Mouse (Mus musculus) brown adipose tissue, adult 24 weeks (tissue): ENCODE data around the gene Ap3m1. TPM values are rescaled to one million over a fixed set of nuclear protein-coding genes. Genes with fewer than 3 reads are reported as not detected.

Experiments used
- H3K27ac ChIP-seq: fragments of 200-500 bp; replicated peaks from 2 replicates; pipeline ENCODE4 v1.5.1; 2012; ENCODE audit warnings: low read depth, mild to moderate bottlenecking, low read length
- H3K4me1 ChIP-seq: fragments of 200-500 bp; 2 replicates; pipeline ENCODE4 v1.6.1; 2012; ENCODE audit warnings: low read length, mixed read lengths; ENCODE audit not compliant: control insufficient read depth, insufficient read depth, insufficient read length
- H3K4me3 ChIP-seq: fragments of 200-500 bp; 2 replicates; pipeline ENCODE4 v1.5.1; 2012; ENCODE audit warnings: low read depth, mild to moderate bottlenecking, low read length, moderate library complexity; ENCODE audit not compliant: insufficient read depth
- polyA plus RNA-seq: library from polyadenylated mRNA; stranded (reverse); fragments of >200 nt; gene quantifications from 2 replicates; pipeline ENCODE4 v1.2.4, GENCODE M21; 2012; ENCODE audit not compliant: missing spikeins, insufficient read depth, insufficient read length

Gene Ap3m1
- polyA plus RNA-seq, 1 experiment, result 35.0 TPM

DNA sequence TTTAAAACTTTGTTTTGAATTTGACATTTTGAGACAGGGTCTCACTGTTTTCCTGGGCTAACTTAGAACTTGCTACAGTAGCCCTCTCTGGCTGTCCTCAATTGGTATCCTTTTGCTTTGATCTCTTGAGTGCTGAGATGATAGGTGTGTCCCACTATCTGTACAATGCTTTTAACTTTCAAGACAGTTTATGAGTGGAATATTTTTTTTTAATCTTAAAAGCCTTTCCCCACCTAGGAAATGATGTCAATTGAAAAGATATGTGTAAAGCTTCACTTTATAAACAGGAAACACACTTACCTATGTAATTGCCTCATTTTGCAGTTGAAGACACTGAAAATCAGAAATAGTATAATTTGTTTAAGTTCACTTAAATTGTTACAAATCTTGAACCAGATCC, 26.2 kb upstream of the Ap3m1 start:
- H3K4me1 ChIP-seq, result no peaks in the 10 kb centered on the region

GRCm38 (mm10) chr14:21077939-21078338, 25.6 kb upstream of the Ap3m1 start:
- no peak overlapping the region for H3K4me3 ChIP-seq
- H3K27ac ChIP-seq, result no peak overlapping the region
- H3K4me1 ChIP-seq, result no peaks in the 10 kb centered on the region

More for the DNA sequence above, 26.2 kb upstream of the Ap3m1 start:
- no peak overlapping the region for H3K4me3 ChIP-seq
- no peak overlapping the region for H3K27ac ChIP-seq

DNA sequence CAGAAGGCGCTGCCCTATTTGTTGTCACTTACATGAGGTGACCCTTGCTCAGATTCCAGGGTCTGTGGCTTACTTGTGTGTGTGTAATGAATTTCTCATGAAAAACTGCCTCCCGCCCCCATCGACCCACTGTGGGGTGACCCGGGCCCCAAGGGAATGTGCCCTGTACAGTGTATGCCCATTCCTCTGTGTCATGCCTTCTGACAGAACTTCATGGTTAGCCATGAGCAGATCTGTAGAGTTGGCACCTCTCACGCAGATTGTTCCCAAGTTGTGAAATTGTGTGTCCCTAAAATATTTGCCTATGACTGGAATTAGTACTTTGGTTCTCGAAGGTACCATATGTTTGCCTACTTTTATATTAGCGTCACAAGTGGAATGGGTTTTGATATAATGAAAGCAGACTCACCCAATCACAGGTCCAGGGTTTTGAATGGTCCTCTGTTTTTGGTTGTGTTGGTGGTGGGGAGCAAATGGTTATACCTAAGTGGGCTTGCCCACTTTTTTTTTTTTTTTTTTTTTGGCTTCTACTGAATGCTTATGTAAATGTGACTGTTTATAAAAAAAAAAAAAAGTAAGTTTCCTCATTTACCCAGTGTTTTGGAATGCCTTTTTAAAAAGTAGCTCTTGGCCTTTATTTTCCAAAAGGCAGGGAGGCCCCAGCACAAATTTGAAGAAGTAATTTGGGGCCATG, 24.3 kb upstream of the Ap3m1 start:
- peak overlapping the region; percentile 83 for H3K4me3 ChIP-seq
- no peaks in the 10 kb centered on the region for H3K4me1 ChIP-seq
- H3K27ac ChIP-seq, result 0 out of 2 replicates have a peak overlapping the region, but pooled peaks have one; percentile 23

DNA sequence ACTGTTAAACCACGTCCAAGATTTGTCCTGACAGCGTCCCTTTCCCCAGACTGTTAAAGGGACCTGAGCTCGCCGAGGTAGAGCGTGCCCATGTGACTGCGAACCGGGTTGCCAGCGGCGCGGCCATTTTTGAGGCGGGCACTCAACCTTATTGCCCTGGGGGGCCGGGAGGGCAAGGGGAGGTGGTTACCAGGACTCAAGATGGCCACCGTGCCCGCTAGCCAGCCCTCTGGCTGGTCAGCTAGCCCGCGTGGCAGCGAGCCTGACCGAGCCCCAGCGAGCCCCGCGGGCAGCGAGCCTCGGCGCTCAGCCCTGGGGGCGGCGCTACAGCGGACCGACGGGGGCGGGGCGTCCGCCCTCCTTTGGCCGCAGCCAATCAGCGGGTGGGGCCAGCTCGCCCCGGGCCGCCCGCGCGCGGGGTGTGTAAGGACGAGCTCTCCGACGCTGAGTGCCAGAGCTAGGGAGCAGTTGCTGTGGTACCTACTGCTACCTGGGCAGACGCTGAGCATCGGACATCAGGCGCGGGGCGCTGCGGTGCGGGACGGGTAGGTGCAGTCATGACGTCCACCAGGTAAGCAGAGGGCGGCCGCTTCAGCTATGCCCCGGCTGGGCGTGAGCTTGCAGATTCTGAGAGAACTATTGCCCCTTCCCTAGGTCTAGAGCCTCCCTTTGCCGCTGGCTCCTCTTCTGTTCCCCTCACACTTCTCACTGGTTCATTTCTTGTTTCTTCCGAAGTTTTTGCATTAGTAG, 23.6 kb upstream of the Ap3m1 start:
- Histone ChIP-seq H3K4me1 (no peaks in the 10 kb centered on the region), H3K4me3 (peak overlapping the region; percentile 83), H3K27ac (peak overlapping the region; percentile 53; the same call in 1 of the 2 replicates)

DNA sequence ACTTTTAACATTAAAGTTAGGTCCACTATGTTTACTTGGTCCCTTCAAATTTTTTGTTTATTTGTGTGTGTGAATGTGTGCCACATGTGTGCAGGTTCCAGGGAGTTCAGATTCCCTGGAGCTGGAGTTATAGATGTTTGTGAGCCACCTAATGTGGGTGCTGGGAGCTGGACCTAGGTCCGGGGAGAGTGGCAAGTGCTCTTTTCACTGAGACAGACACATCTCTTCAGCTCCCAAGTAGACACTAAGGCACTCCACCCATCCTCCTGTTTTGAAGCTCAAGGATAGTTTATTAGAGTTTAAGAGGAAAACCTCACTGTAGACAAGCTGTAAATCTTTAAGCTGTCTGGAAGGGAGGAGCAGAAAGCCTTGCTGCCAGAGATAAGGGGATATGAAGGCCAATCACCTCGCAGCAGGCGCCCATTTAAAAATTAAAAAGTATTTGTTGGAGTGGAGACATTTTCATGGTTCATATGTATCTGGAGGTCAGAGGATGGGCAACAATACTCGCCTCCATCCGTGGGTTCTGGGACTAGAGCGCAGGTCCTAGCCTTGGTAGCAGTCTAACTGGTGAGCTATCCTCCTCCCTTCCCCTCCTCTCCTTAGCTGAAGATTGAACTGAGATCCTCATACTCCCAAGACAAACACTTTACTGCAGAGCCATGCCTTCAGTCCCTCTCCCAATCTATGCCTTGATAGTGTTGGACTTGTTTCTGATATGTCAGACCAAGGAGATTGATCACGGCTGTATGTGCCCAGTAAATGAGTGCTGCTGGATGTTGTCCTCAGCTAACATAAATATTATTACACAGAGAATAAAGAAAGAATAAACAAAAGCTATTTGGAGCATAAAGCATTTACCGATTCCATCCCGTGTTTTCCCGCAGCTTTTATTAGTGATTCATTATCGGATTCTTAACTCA, 22.4 kb upstream of the Ap3m1 start:
- no peaks in the 10 kb centered on the region for H3K4me1 ChIP-seq
- no peak overlapping the region for H3K4me3 ChIP-seq
- H3K27ac ChIP-seq, result no peak overlapping the region

DNA sequence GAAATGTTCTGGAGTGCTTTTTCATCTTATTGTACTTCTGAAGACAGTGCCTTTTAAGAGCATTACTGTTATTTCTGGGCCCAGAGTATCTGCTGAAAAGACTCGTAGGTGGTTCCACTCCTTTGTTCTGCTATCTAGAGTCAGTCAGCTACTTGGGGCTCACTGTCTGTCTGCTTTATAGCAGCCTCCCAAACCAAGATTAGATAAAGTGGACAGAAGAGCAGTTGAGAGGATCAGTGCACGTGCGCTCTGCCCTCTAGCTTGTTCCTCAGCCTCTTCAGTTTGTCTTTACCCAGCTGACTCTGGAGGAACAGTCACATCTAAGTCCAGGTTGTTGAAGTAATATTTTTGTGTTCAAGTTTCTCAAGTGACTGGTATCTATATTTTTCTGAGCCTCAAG, 21.7 kb upstream of the Ap3m1 start:
- Histone ChIP-seq H3K4me3 (no peak overlapping the region), H3K27ac (no peak overlapping the region), H3K4me1 (no peaks in the 10 kb centered on the region)

- Histone ChIP-seq H3K4me3 (no peak overlapping the region), H3K27ac (no peak overlapping the region), H3K4me1 (no peaks in the 10 kb centered on the region)
Observed at GRCm38 (mm10) chr14:21069594-21069993, 17.3 kb upstream of the Ap3m1 start.

GRCm38 (mm10) chr14:21065490-21066162, 13.3 kb upstream of the Ap3m1 start:
- Histone ChIP-seq H3K4me1 (no peaks in the 10 kb centered on the region), H3K27ac (no peak overlapping the region), H3K4me3 (no peak overlapping the region)

- no peaks in the 10 kb centered on the region for H3K4me1 ChIP-seq
- H3K27ac ChIP-seq, result no peak overlapping the region
- no peak overlapping the region for H3K4me3 ChIP-seq
Observed at GRCm38 (mm10) chr14:21064321-21064720, 12.0 kb upstream of the Ap3m1 start.

DNA sequence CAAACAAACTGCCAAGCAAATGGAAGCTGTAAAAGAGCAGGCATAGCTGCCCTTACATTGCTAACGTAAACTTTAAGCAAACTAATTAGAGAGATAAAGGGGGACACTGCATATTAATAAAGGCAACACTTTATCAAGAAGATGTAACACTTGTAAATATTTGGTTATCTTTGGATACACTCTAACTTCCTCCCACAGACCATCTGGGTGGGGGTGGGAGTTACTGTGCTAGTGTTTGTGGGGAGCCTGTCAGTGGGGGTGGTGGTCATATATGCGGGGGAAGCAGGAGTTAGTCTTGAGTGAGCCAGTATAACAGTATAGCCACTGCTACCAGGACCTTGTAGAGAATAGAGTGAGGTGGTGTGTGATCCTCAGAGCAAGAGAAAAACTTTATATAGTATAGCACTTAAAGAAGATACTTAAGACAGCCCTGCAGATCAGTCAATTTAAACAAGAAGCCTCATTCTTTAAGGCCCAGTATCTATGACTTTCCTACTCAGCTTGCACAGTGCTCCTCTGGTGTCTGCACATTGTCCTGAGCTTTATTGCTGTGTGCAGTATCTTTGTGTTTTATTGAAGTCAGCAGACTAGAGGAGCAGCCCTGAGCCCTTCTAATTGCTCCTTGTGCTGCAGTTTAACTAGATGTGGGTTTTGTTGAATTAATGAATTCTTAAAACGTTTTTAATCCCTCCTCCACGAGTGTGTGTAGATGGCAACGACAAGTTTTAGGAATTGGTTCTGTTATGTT, 10.6 kb upstream of the Ap3m1 start:
- H3K27ac ChIP-seq, result no peak overlapping the region
- H3K4me1 ChIP-seq, result no peaks in the 10 kb centered on the region

GRCm38 (mm10) chr14:21058972-21059371, 6.7 kb upstream of the Ap3m1 start:
- H3K27ac ChIP-seq, result no peak overlapping the region
- no peaks in the 10 kb centered on the region for H3K4me1 ChIP-seq
- no peak overlapping the region for H3K4me3 ChIP-seq

More for the DNA sequence above, 10.6 kb upstream of the Ap3m1 start:
- H3K4me3 ChIP-seq, result no peak overlapping the region

- H3K27ac ChIP-seq, result no peak overlapping the region
- H3K4me3 ChIP-seq, result no peak overlapping the region
- no peaks in the 10 kb centered on the region for H3K4me1 ChIP-seq
Observed at GRCm38 (mm10) chr14:21053586-21053985, 1.3 kb upstream of the Ap3m1 start.

DNA sequence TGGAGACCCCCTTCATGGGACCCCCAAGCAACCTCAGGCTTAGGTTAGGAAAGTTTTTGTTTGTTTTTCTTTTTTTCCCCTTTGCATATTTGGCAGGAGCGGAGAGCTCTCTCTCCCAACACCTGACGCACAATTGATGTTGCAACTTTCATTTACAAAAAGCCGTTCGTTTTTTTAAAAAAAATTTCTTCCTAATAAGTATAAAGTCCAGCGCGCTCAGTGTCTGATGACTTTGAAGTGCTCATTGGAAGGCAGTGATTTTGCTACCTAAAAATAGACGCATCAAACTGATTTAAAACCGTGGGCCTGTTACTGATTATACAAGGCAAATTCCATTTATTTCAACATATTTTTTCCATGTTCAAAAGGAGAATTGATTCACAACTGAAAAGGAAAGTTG, 843 bp upstream of the Ap3m1 start:
- H3K27ac ChIP-seq, result no peak overlapping the region
- peak overlapping the region; percentile 75 for H3K4me3 ChIP-seq
- H3K4me1 ChIP-seq, result peaks cover under 1% of the 10 kb centered on the region; the same call in 1 of the 2 replicates

DNA sequence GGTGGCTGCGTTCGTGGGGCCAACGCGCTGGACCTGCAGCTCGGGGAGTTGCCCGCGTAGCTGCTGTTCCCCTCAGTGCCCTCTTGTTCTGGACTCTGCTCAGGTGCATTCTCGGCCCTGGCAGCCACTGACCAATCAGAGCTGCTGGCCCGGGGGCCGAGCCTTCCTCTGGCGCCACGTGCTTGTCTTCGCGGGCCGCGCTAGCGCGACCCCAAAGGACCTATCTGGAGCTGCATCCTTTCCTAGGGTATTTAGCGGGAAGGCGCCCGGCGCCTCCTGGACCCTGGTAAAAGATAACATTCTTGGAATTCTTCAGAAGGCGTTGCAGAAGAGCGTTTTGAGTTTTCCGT, 448 bp upstream of the Ap3m1 start:
- H3K4me3 ChIP-seq, result peak overlapping the region; percentile 75
- no peak overlapping the region for H3K27ac ChIP-seq
- H3K4me1 ChIP-seq, result peaks cover 4% of the 10 kb centered on the region; the same call in 1 of the 2 replicates
